Mouse (Mus musculus): ENCODE measurements around the gene Atad5.
"Not testable (repeated sequence)": the region's sequence is repeated elsewhere in the genome, so short reads cannot be mapped to it uniquely, and the experiment has no call there.

Gene Atad5

GRCm38 (mm10) chr11:80176911-80177895 lies 88.0 kb downstream of the Atad5 start:
- DNase-seq (ENCODE audit: low read depth, low spot score) = no peak

GRCm38 (mm10) chr11:80178316-80178715 lies 89.1 kb downstream of the Atad5 start:
- no peak for DNase-seq (ENCODE audit: low read depth, low spot score)

DNA sequence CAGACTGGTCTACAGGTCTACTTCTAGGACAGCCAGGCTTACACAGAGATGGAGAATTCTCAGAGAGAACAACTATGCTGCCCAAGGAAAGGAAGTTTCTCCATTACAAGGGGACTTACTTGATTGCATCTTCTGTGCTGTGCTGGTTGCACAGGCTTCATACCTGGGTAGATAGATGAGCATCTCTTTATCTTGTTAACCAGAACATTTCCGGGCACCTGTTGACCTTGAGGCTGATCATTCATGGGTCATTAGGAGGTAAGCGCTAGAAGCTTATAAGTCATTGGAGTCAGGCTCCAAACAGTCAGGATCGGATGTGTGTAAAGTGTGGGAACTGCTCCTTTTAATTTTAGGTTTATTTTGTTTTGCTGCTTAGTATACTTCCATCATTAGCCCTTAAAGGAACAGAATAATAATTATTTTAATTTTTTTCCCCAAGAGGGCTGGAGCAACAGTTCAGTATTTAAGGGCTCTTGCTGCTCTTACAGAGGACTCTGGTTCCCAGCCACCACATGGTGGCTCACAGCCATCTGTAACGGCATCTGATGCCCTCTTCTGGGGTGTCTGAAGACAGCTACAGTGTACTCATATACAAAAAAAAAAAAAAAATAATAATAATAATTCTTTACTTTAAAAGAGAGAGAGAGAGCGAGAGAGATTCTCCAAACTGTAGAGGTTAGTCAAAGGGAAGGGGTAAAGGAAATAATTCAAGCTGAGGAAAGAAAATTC lies 92.0 kb downstream of the Atad5 start:
- no peak for DNase-seq (ENCODE audit: low read depth, low spot score)

DNA sequence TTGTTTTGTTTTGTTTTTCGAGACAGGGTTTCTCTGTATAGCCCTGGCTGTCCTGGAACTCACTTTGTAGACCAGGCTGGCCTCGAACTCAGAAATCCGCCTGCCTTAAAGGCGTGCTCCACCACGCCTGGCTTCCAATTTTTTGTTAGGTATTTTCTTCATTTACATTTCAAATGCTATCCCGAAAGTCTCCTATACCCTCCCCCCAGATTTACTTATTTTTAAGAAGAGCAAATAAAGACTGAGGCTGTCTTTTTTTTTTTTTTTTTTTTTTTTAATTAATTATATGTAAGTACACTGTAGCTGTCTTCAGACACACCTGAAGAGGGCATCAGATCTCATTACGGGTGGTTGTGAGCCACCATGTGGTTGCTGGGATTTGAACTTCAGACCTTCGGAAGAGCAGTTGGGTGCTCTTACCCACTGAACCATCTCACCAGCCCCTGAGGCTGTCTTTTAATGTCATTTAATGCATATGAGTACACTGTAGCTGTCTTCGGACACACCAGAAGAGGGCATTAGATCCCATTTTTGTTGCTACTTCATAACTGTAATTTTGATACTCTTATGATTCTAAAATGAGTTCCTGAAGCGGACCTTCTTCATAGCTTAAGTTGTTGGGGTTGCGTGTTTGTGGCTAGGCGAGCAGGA lies 94.0 kb downstream of the Atad5 start:
- not testable (repeated sequence) for DNase-seq (ENCODE audit: low read depth, low spot score)

GRCm38 (mm10) chr11:80183705-80184255 lies 94.6 kb downstream of the Atad5 start, which contains the start of gene Rnf135:
TSS of gene Rnf135 (plus strand) at chr11:80183851.
- peak; percentile 57 for DNase-seq (ENCODE audit: low read depth, low spot score)

DNA sequence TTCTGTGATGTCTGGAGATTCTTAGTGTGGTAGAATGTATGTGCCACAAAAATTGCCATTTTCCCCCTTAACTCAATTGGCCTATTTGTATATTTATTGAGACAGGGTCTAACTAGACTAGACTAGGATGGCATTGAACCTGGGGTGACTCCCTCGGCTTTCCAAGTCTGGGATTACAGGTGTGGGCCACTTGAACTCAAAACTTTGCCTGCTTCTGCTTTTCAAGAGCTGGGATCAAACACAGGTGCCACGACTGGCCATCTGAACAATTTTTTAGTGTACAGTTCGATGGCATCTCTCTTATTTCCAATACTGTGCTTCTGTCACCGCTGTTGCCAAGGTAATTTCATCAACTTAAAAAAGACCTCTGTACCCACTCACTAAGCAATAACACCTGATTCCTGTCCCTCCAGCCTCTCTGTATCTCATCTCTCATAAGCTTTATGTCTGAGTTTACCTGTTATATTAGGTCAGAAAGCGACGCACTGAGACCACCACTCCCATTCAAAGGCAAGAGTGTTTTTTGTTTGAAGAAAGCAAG lies 95.4 kb downstream of the Atad5 start:
- DNase-seq (ENCODE audit: low read depth, low spot score) = no peak

Measured in mesoderm, embryonic 11.5 days (tissue).